Mouse (Mus musculus) thymus, postnatal 4 days (tissue): Measurements from ENCODE around the gene Gm20388.

ENCODE experiments used
- DNase-seq: peaks from one replicate; pipeline ENCODE4 v3.0.0; 2021

The Gm20388 gene

GRCm38 (mm10) chr8:121074848-121075145 is 1164.2 kb downstream of the Gm20388 start:
- no peak for DNase-seq

DNA sequence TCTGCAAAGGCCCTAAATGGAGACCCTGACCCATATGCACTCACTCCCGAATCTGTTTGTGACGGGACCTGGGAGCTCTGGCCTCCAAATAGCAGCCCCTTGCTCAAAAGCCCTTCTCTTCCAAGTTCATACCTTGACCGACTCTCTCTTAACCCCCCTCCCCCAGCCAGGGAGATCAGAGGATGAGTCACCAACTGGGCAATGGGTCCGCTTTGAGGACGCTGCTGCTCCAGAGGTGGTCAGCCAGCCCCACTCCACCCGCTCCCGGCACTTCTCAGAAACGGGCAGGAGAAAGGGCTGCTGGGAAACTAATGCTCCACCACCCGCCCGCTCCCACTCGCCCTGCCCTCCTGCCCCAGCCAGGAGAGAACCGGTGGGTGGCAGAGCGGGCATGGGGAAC is 1165.3 kb downstream of the Gm20388 start:
- DNase-seq, result no peak

DNA sequence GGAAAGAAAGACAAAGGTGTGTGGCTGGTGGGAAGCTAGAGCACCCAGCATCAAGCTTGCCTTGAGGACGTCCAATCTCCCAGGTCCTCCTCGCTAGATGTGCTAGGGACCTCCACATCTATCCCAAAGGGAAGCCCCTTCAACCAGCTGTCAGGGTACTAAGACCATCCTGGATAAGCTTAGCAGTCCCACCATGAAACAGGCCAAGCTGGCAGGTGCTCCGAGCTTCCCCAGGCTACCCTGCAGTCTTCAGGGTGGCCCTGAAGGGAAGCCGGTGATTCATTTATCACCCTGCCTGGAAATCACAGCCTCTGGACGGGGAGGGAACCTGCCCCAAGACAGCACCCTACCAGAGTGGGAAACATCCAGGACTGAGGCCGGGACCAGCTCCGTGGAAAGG is 1165.9 kb downstream of the Gm20388 start:
- no peak for DNase-seq

DNA sequence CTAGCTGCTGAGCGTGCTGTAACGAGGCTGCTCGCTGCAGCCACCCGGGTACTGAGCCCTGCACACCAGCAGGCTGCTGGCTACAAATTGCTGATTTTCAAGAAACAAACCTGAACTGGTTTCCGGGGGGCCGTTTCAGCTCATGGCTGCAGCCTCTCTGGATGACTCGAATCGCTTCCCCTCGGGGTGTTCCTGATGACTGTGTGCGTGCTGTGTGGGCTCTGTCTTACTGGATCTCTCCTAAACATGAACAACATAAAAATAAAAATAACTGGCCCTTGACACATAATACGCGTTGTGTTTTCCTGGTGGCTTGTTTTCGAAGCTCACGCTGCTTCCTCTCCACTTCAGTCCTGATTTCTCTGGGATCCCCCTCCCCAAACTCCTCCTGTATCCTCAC is 1168.1 kb downstream of the Gm20388 start:
- DNase-seq, result no peak

DNA sequence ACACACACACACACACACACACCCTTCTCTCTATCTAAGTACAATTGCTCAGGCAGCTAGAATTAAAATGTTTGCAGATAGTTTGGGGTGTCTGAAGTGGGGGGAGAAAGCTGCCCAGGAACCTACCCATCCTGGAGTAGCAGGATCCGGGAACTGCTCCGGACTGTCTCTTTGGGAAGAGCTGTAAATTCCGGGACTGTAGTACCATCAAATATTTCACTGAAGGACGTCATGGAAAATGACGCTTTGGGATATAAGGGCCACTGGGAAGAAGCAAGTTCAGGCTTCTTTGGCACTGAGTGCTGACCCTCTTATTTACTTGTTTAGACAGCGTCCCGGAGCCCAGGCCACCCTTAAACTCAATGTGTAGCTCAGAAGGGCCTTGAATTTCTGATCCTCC is 1168.6 kb downstream of the Gm20388 start:
- no peak for DNase-seq

DNA sequence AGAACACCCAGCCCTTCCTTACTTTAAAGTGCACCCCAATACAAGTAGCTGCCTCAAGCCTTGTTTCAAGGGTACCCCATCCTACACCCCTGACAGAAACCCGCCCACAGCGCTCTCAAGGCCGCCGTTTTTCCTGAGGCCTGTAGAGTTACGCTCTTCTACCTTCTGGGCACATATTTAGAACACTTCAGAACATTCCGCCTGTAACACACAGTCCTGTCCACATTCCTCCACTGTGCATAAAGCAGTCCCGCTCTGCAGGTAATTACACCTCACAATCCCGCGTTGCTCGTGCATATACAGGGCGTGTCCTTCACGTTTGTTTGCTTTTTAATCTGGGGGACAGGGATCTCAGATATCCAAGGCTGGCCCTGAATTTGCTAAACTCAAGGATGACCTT is 1169.3 kb downstream of the Gm20388 start:
- DNase-seq, result no peak

DNA sequence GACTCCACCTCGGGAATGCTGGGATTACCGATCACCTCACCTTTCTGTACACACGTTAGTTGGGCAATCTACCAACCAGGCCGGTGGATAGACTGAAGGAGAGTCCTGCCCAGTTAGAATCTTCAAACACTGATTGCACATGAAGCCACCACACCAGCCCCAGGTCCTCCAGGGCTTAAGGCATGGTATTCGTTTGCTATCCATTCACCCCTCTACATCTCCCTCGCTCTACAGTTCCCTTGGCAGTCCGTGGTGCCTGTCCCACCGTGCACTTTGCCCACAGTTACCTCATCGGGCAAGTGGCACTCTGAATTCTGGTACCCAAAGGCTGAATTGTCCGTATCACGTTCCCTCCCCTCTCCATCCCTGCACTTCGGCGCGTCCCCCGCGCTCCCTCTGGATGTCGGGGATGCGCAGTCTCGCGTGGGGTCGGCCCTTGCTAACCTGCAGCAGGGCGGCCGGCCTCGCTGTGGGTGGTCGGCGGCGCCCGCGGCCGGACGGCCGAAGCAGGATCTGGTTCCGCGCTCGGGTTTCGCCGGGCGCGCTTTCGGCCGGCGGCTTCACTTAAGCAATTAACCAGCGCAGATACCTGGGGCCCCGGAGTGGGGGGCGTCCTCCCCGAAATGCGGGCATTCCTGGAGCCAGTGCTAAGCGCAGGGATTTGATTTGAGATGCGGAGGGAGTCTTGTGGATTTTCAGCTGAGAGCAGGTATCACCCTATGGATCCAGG is 1169.9 kb downstream of the Gm20388 start:
- DNase-seq, result no peak

- no peak for DNase-seq
These were observed 1170.8 kb downstream of the Gm20388 start for GRCm38 (mm10) chr8:121081398-121081797.

DNA sequence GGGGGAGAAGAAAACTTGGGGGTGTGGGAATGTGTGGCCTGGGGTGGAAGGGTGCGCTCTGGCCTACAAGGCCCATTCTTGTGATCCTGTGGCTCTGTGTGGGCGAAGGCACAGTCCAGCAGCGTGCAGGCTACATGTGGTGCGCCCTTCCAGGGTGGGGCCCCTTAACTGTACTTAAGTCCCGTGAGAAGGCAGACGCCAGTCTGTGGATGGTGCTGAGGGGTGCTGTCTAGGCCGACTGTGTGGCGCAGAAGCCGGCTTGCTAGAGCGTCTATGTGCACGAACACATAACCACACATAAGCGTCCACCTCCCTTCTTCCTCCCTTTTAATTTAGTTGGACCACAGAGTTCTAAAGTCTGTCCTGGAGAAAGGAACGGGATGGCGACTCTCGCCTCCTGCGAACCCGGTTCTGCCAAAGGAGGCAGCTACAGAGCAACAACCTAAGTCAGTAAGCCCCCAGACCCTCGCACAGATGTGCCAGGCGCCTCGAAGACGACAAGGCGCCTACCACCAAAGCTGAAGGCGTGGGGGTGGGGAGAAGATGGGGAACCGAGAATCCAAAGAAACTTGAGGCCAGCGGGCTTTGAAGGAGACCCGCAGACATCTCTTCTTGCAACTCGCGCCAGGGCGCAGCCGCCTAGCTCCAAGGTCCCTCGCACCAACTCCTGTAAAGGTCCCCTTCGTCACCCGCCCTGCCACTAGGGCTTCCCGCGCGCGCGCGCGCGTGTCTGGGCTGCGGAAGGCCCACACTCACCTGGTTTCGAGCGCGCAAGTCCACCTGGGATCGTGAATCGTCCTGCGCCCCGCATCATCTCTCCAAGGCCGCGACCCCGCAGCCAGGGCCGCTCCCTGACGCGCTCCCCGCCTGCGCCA is 1171.8 kb downstream of the Gm20388 start:
- DNase-seq, result no peak

DNA sequence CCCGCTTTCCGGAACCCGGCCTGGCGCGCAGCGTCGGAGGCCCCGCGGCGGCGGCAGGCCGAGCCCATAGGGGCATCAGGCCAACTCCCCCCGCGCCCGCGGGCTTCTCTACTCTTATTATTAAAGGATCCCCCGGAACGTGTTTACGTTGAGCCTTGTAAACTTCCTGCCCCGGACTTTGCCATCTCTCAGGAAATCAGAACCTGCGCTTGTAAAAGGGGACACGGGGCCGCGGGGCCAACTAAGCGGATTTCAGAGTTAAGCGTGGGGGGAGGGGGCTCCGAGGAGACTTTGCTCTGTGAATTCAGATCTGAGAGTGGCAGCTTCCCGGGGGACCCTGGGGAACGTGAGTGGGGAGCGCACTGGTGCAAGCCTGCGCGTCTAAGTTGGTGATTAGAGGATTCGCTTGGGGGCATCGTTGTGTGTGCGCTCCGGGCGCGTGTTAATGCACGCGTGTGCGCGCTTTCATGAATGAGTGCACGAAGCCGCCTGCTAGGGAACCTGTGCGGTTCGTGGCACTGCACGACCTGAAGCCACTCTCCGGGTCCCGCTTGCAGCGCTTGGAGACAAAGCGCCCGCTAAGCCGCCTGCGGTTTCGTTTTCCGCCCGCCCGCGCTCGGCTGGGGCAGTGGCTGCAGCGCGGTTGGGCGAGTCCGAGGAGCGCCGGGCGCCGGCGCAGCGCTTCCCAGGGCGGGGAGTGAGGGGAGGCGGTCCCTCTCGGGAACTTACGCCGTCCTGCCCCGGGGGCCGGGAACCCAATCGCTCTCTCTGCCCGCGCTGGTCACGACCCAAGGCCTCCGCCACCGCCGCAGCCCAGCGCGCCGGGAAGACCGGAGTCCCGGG is 1172.7 kb downstream of the Gm20388 start:
- peak; percentile 41 for DNase-seq

- DNase-seq, result no peak
These were observed 1173.2 kb downstream of the Gm20388 start for GRCm38 (mm10) chr8:121083936-121084209.

DNA sequence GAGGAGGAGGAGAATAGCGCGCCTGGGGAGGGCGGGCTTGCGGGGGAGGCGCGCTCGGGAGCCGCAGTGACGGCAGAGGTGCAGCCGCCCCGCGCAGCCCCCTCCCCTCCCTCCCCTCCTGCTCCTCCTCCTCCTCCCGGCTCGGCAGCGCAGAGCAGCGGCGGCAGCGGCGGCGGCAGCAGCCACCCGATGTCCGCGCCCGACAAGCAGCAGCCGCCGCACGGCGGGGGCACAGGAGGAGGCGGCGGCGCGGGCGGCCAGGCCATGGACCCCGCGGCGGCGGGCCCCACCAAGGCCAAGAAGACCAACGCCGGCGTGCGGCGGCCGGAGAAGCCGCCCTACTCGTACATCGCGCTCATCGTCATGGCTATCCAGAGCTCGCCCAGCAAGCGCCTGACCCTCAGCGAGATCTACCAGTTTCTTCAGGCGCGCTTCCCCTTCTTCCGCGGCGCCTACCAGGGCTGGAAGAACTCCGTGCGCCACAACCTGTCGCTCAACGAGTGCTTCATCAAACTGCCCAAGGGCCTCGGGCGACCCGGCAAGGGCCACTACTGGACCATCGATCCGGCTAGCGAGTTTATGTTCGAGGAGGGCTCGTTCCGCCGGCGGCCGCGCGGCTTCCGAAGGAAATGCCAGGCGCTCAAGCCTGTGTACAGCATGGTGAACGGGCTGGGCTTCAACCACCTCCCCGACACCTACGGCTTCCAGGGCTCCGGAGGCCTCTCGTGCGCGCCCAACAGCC is 1173.7 kb downstream of the Gm20388 start, which contains the start of gene Foxf1:
Gene Foxf1, plus strand, starts transcription at position 177 of the 742 bp plus-strand sequence.
- no peak for DNase-seq

DNA sequence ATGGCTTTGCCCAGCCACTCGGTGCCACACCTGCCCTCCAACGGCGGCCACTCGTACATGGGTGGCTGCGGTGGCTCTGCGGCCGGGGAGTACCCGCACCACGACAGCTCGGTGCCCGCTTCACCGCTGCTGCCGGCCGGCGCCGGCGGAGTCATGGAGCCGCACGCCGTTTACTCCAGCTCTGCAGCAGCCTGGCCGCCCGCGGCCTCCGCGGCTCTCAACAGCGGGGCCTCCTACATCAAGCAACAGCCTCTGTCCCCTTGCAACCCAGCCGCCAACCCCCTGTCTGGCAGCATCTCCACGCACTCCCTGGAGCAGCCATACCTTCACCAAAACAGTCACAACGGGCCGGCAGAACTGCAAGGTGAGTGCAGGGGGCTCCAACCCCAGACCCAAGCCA is 1174.4 kb downstream of the Gm20388 start:
- no peak for DNase-seq

DNA sequence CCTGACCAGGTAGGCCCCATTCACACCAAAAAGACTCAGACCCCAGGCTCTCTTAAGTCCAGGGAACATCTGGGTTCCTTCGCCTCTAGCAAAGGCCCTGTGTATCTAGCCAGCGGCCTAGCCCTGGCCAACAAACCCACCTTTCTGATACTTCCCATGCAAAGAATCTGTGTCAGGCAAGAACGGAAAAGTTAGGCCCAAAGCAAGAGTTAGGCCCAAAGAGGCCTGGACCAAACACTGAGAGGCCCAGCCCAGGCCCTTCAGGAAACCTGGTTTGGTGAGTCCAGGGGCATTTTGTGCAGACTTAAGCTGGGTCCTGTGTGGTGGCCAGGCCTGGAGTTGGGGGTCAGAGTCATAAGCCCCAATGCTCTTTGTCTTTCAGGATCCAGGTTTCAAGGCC is 1174.9 kb downstream of the Gm20388 start:
- no peak for DNase-seq

DNA sequence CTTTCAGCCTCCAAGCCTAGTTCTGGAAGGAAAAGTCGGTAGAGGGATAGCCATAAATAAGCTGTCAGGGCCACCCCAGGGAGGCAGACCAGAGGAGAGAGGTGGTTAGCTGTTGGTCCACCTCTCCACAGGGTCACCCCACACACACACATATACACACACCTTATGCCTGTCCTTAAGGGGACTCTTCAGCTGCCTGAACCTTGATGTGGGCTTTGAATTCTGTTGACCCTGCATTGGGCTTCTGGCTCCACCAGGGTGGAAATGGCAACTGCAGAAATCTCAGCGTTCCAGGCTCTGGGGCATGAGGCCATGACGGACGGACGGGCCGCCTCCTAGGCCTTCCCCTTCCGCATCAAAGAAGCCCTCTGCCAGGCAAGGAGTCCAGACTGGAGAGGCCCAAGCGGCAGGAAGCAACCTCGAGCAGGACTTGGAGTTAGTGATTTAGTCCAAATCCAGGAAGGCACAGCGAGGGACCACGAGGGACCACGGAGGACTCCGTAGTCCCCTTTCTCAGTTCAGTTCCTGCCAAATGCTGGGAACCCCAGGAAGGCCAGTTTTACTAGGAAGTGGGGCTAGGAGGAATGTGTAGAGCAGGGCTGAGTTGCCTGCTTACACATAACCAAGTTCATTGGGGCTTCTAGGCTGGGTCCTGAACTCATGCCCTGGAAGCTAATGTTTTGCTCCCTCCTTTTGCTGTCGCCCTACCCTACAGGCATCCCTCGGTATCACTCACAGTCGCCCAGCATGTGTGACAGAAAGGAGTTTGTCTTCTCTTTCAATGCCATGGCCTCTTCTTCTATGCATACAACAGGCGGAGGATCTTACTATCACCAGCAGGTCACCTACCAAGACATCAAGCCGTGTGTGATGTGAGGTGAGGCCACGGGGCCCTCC is 1175.6 kb downstream of the Gm20388 start:
- DNase-seq, result no peak

GRCm38 (mm10) chr8:121088281-121088680 is 1177.6 kb downstream of the Gm20388 start:
- no peak for DNase-seq

DNA sequence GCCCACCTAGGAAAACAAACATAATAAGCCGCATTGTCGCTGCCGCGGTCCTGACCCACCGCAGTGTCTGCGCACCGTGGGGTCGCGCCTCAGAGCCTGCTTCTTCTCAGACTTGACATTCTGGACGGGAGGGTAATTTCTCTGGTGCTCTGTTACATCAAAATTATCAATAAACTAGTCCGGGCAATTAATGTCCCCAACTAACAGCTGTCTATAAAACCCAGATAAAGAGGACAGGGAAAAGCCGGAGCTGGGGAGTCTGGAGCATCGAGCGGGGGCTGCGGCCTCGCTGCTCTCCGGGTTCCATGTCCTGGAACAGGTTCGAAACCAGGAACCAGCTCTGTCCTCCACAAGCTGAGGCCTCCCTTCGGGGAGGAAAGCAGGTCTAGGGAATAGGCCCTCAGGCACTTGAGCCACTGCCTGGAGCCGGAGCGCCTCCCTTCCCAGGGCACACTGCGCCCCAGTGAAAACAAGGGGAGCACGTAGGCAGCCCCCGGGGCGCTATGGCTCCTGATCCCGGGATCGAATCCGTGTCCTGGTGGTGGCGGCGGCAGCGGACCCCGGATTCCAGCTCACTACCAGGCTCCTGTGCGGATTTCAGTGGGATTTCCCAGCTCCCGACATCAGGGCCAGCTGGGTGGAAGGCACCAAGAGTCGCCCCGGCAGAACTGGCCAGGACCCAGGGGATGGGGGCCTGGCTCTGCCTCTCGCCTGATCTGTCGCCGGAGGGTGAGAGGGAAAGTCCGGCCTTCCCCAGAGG is 1178.4 kb downstream of the Gm20388 start:
- DNase-seq, result no peak

- no peak for DNase-seq
These were observed 1179.2 kb downstream of the Gm20388 start for GRCm38 (mm10) chr8:121089631-121090380.

- no peak for DNase-seq
These were observed 1180.1 kb downstream of the Gm20388 start for GRCm38 (mm10) chr8:121090716-121091115.

DNA sequence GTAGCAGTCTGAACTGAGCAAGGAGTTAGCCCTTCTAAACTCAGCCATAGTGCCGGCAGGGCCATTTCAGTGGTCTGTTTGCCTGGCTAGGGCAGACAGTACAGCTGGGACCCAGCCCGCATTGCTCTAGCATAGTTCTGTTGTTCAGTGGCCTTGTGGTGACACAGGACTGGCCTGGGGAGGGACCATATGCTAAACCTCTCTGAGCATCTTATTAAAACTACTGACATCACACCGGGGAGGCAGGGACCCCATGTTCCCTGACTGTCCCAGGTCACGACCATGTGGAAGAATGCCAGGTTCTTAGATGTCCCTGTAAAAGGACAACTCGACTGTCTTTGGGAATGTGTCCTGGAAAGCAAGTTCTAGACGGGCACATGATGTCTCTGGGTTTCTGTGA is 1181.5 kb downstream of the Gm20388 start:
- no peak for DNase-seq
